Comparison of ENCODE assay signal across 16 mouse cellular contexts in the genomic region with DNA sequence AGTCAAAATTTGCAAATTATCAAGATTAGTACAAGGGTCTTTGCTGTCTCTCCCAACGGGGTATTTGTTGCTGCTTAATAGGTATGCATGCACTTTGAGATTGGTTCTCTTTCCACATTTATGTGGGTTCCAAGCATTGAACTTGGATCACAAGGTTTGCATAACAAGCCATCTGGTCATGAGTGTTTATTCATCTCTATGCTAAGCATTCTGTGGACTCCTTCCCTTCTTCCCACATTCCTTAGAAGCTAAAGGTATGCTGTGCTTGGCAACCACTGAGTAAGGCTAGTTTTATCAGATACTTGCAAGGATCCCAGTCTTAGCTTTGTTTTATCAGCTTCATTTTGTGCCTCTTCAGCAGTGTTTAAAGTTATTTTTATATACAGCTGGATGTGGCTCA. TPM values are rescaled to one million over a fixed set of nuclear protein-coding genes. Genes with fewer than 3 reads are reported as not detected.
A peak's percentile ranks its signal among the peaks of the same experiment; 100 is the strongest.
DNase-seq lines count a peak whose midpoint lies in the region; TF ChIP-seq lines count a peak whose summit lies in the region.
"Had no signal": no experiment of that assay in that cellular context is flagged by ENCODE, and none has a peak within 500 bp of the region (broad histone marks: within the 10 kb centered on the region; RNA-seq: fewer than 3 reads in every experiment).

No protein-coding gene starts in this region.

- no peak for DNase-seq in left cerebral cortex, adult 2 months (ENCODE audit: extremely low spot score in 1 of 2, low spot score in 2 of 2)
- no peak for DNase-seq in left cerebral cortex, adult 11 months (ENCODE audit: low spot score)
- DNase-seq in lung, postnatal 36 days: peak; percentile 11
- no peak for DNase-seq in lung, postnatal 25 days (ENCODE audit: low spot score)
- peak; percentile 41 for DNase-seq in telencephalon, adult 2 months (ENCODE audit: low read depth, low spot score)
- DNase-seq in right cerebral cortex, postnatal 10 days (ENCODE audit: low spot score in 2 of 2): no peak
- DNase-seq: adrenal gland, adult 2 months; adrenal gland, postnatal 10 days; adrenal gland, postnatal 25 days; cerebellum, adult 11-12 months; cerebellum, adult 2 months; cerebellum, adult 9-10 months; cerebellum, postnatal 10 days; cerebellum, postnatal 25 days had no signal

- intact Hi-C loops in left cerebral cortex, adult 2 months (cut with DNase I): no loop called here

- no peak overlapping the region for H3K4me3 ChIP-seq in left cerebral cortex, adult 2 months
- H3K4me3 ChIP-seq: embryonic facial prominence, embryonic 10.5 days; embryonic facial prominence, embryonic 12.5 days had no signal

- no peak for TF ChIP-seq CTCF in left cerebral cortex, adult 2 months (IDR thresholded peaks at IDR 0.05)

- peak overlapping the region; percentile 53; the same call in 1 of the 2 replicates for H3K27ac ChIP-seq in left cerebral cortex, adult 2 months
- H3K27ac ChIP-seq: embryonic facial prominence, embryonic 10.5 days; embryonic facial prominence, embryonic 12.5 days had no signal

RNA-seq across cellular contexts. Expression of gene Ctnnd1, which starts 53.4 kb away (rescaled TPM):
- 10 to 100 TPM; 65.1 to 70.2 TPM for total RNA-seq in left cerebral cortex, adult 2 months (2021)

Comparison
In these comparisons a context has a peak if more than half of its experiments do, and no peak if none do; other contexts are left out.
1. DNase-seq: peak in lung, postnatal 36 days (single experiment) and telencephalon, adult 2 months (single experiment); none in left cerebral cortex, adult 2 months (0 of 2), left cerebral cortex, adult 11 months (single experiment), lung, postnatal 25 days (single experiment) and right cerebral cortex, postnatal 10 days (0 of 2).